8 mouse cellular contexts compared by ENCODE assay signal in the genomic region with DNA sequence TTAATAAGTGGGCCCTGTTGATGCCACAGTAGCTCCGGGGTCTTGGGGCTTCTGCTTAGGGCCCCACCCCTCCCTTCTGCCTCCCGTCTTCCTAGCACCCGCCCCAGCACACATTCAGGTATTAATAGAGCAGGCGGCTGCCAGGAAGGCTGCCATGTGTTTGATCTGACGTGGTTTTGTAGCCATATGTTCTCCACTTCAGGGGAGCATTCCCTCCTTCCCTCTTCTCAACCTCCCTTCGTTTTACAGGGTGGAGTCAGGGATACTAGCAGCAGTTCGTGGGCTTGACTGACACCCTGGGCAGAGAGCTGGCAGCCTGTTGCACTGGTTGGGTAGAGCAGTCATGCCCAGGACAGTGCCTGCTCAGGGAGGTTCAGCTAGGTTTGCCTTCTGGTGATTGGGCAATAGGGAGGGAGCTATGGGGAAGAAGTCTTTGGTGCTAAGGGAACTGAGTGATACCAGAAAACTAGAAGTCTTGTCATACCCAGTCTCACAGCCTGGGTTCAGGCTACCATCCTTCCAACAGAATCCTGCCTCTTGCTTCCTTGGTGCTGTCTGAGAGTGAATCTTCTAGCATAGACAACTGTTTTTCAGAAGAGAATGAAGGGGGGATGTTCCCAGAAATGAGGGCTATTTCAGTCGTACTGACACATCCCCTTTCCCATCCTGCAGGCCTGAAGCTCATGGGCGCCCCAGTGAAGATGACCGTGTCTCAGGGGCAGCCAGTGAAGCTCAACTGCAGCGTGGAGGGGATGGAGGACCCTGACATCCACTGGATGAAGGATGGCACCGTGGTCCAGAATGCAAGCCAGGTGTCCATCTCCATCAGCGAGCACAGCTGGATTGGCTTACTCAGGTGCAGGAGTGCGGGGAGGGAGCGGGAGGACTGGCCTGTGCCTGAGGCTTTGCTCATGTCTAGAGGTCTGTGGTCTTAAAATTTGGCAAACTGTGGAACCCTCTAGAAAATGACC. TPM values are rescaled to one million over a fixed set of nuclear protein-coding genes. Genes with fewer than 3 reads are reported as not detected.
DNase-seq lines count a peak whose midpoint lies in the region; ATAC-seq lines count a peak whose summit lies in the region.

No protein-coding gene starts in this region.

- intact Hi-C loops in left cerebral cortex, postnatal 36 days (cut with DNase I): loop anchor here (1.0 to 2.0 kb wide), 2 partner anchors 10 to 42 kb away; no protein-coding TSS in a partner anchor

- no peak for DNase-seq in frontal cortex, postnatal 25 days (ENCODE audit: low spot score in 2 of 2)
- peak; percentile 35 for DNase-seq in urinary bladder, postnatal 14 days (ENCODE audit: low spot score)
- no peak for DNase-seq in urinary bladder, postnatal 10 days (ENCODE audit: low spot score)
- peak; percentile 74 to 83 for DNase-seq in left cerebral cortex, postnatal 36 days (ENCODE audit: low spot score in 2 of 2)
- DNase-seq in right cerebral cortex, postnatal 25 days: peak; percentile 75
- DNase-seq in kidney, postnatal 10 days: no peak

- ATAC-seq in frontal cortex, adult (ENCODE audit: low TSS enrichment): peak; percentile 53
- no peak for ATAC-seq in erythroblast, adult 5-6 weeks (replicated peaks; ENCODE audit: low FRiP score, poor library complexity, severe bottlenecking)

RNA-seq across cellular contexts. Expression of gene Tyro3, which starts 3.6 kb away (rescaled TPM):
- total RNA-seq in left cerebral cortex, postnatal 36 days (2021): 100 to 1,000 TPM; 191 to 198 TPM
- not detected in 2 replicates for total RNA-seq in erythroblast, adult 5-6 weeks (2015; ENCODE audit: low replicate concordance)
- total RNA-seq in erythroblast, adult 5-6 weeks (2017; ENCODE audit: low replicate concordance): not detected in 2 replicates

RNA-seq across cellular contexts. Expression of gene Rpap1, which starts 13.8 kb away (rescaled TPM):
- 10 to 100 TPM; 19.4 to 20.6 TPM for total RNA-seq in left cerebral cortex, postnatal 36 days (2021)
- total RNA-seq in erythroblast, adult 5-6 weeks (2015; ENCODE audit: low replicate concordance): 1.3 and 2.7 TPM in 2 replicates
- 0.51 and 0.84 TPM in 2 replicates for total RNA-seq in erythroblast, adult 5-6 weeks (2017; ENCODE audit: low replicate concordance)

RNA-seq across cellular contexts. Expression of gene Ltk, which starts 40.9 kb away (rescaled TPM):
- total RNA-seq in left cerebral cortex, postnatal 36 days (2021): 10 to 100 TPM; 18.8 to 23.4 TPM
- not detected in 2 replicates for total RNA-seq in erythroblast, adult 5-6 weeks (2015; ENCODE audit: low replicate concordance)
- not detected in 2 replicates for total RNA-seq in erythroblast, adult 5-6 weeks (2017; ENCODE audit: low replicate concordance)

RNA-seq across cellular contexts. Expression of gene Itpka, which starts 59.0 kb away (rescaled TPM):
- total RNA-seq in left cerebral cortex, postnatal 36 days (2021): 100 to 1,000 TPM; 199 to 221 TPM
- total RNA-seq in erythroblast, adult 5-6 weeks (2015; ENCODE audit: low replicate concordance): not detected in 2 replicates
- not detected in 2 replicates for total RNA-seq in erythroblast, adult 5-6 weeks (2017; ENCODE audit: low replicate concordance)

Comparison
In these comparisons a context has a peak if more than half of its experiments do, and no peak if none do; other contexts are left out.
1. DNase-seq: peak in urinary bladder, postnatal 14 days (single experiment), left cerebral cortex, postnatal 36 days (2 of 2) and right cerebral cortex, postnatal 25 days (single experiment); none in frontal cortex, postnatal 25 days (0 of 2), urinary bladder, postnatal 10 days (single experiment) and kidney, postnatal 10 days (single experiment).
2. RNA of gene Tyro3, which starts 3.6 kb away (total RNA-seq): 191 to 198 TPM in left cerebral cortex, postnatal 36 days; not detected in erythroblast, adult 5-6 weeks; every median in the first group is over 100 times any median in the second.
3. RNA of gene Rpap1, which starts 13.8 kb away (total RNA-seq): 19.4 to 20.6 TPM in left cerebral cortex, postnatal 36 days; 0.51 to 2.7 TPM in erythroblast, adult 5-6 weeks; every median in the first group is over 4 times any median in the second.
4. RNA of gene Ltk, which starts 40.9 kb away (total RNA-seq): 18.8 to 23.4 TPM in left cerebral cortex, postnatal 36 days; not detected in erythroblast, adult 5-6 weeks; every median in the first group is over 10 times any median in the second.